Mouse (Mus musculus) lung, postnatal 0 days (tissue): ENCODE results near the gene Pklr.

ENCODE experiments used
- CTCF ChIP-seq: IDR thresholded peaks from 2 replicates; pipeline ENCODE4 v1.5.1; 2016; ENCODE audit warnings: antibody characterized with exemption, mild to moderate bottlenecking
- EP300 ChIP-seq: IDR thresholded peaks from 2 replicates; pipeline ENCODE4 v1.6.1; 2016; ENCODE audit warnings: antibody characterized with exemption, mild to moderate bottlenecking, control low read depth

DNA sequence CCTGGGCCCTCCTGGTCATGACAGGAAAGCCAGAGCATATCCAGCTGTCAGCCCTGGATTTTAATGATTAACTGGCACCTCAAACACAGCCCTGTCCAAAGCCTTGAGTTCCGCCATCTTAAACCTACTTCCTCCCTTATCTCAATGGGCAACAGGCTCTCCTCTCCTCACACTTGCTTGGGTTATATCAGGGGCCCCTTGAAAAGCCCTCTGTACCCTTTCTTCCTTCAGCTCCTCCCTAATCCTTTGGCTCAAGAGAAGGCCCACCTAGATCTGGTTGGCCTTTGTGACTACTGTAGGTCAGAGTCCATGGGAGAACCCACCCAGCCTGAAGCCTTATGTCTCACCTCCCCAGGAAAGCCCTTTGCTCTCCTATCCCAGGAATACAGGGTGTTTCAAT lies 2.2 kb upstream of the Pklr start:
- TF ChIP-seq CTCF: no peak
- TF ChIP-seq EP300: no peak
